Mouse (Mus musculus) C2C12 (cell line): ENCODE measurements at regions not wholly inside any gene's neighbourhood (a gene's known extent, or its start where the extent isn't known, plus 50 kb on each side); places are given as distances from the start of the nearest gene placed in this dataset.

Experiments used
- H3K27me3 ChIP-seq: one replicate; pipeline ENCODE4 v1.6.1; 2011; ENCODE audit not compliant: control insufficient read depth, insufficient read depth, insufficient read length
- H3K36me3 ChIP-seq: one replicate; pipeline ENCODE4 v1.6.1; 2011; ENCODE audit not compliant: control insufficient read depth, insufficient read depth
- H3K4me3 ChIP-seq: one replicate; pipeline ENCODE4 v1.5.1; 2011; ENCODE audit warnings: mild to moderate bottlenecking, control low read depth; ENCODE audit not compliant: poor library complexity, insufficient read depth, severe bottlenecking
- H3K79me2 ChIP-seq: one replicate; pipeline ENCODE4 v1.6.1; 2011; ENCODE audit not compliant: control insufficient read depth, insufficient read depth
- H3K79me3 ChIP-seq: one replicate; pipeline ENCODE4 v1.6.1; 2011; ENCODE audit warnings: low read depth, control low read depth
- H3ac ChIP-seq: one replicate; pipeline ENCODE3; 2011; ENCODE audit warnings: low read depth; ENCODE audit not compliant: control insufficient read depth, insufficient read length
- CEBPB ChIP-seq: IDR thresholded peaks from one replicate; pipeline ENCODE4 v1.6.1; 2011; ENCODE audit warnings: low read depth, mild to moderate bottlenecking, control low read depth, moderate library complexity
- CTCF ChIP-seq: IDR thresholded peaks from one replicate; pipeline ENCODE4 v1.5.1; 2011; ENCODE audit not compliant: control insufficient read depth, insufficient read depth, insufficient read length
- FOSL1 ChIP-seq: IDR thresholded peaks from one replicate; pipeline ENCODE4 v1.8.0; 2011; ENCODE audit warnings: mild to moderate bottlenecking, low read length; ENCODE audit not compliant: poor library complexity, insufficient read depth, severe bottlenecking
- MAX ChIP-seq: IDR thresholded peaks from one replicate; pipeline ENCODE4 v1.6.1; 2011; ENCODE audit warnings: mild to moderate bottlenecking, control low read depth
- MYOD1 ChIP-seq: IDR thresholded peaks from one replicate; pipeline ENCODE4 v1.6.1; 2011; ENCODE audit warnings: low read depth; ENCODE audit not compliant: control insufficient read depth, insufficient read length
- MYOG ChIP-seq: IDR thresholded peaks from one replicate; pipeline ENCODE4 v1.6.1; 2011; ENCODE audit not compliant: control insufficient read depth, insufficient read length; ENCODE audit errors: extremely low read depth
- USF1 ChIP-seq: IDR thresholded peaks from one replicate; pipeline ENCODE4 v1.6.1; 2011; ENCODE audit warnings: low read depth, mild to moderate bottlenecking, control low read depth, moderate library complexity

GRCm38 (mm10) chr15:25510060-25510492, 96.5 kb upstream of the Basp1 start:
- no peak overlapping the region for H3ac ChIP-seq
- TF ChIP-seq FOSL1 (no peak), MAX (no peak)
- H3K36me3 ChIP-seq: no peaks in the 10 kb centered on the region
- no peaks in the 10 kb centered on the region for H3K27me3 ChIP-seq
- H3K79me2 ChIP-seq: no peaks in the 10 kb centered on the region
- H3K4me3 ChIP-seq: no peak overlapping the region
- no peaks in the 10 kb centered on the region for H3K79me3 ChIP-seq

GRCm38 (mm10) chr15:25518025-25518928, 104.0 kb upstream of the Myo10 start:
- H3K27me3 ChIP-seq: no peaks in the 10 kb centered on the region
- no peaks in the 10 kb centered on the region for H3K79me3 ChIP-seq
- H3K4me3 ChIP-seq: no peak overlapping the region
- TF ChIP-seq MYOD1 (peak; percentile 57), CTCF (peak; percentile 1), CEBPB (no peak), USF1 (no peak), FOSL1 (peak; percentile 51), MAX (no peak)
- H3ac ChIP-seq: no peak overlapping the region
- no peaks in the 10 kb centered on the region for H3K79me2 ChIP-seq
- H3K36me3 ChIP-seq: no peaks in the 10 kb centered on the region

GRCm38 (mm10) chr15:25524189-25524588, 98.1 kb upstream of the Myo10 start:
- no peak for TF ChIP-seq MYOD1
- no peak for TF ChIP-seq MAX
- TF ChIP-seq CEBPB: no peak
- H3K79me2 ChIP-seq: no peaks in the 10 kb centered on the region
- H3K36me3 ChIP-seq: no peaks in the 10 kb centered on the region
- H3K27me3 ChIP-seq: no peaks in the 10 kb centered on the region
- H3K79me3 ChIP-seq: no peaks in the 10 kb centered on the region
- no peak overlapping the region for H3K4me3 ChIP-seq
- no peak overlapping the region for H3ac ChIP-seq

GRCm38 (mm10) chr15:25525337-25525736, 97.0 kb upstream of the Myo10 start:
- Histone ChIP-seq H3K36me3 (no peaks in the 10 kb centered on the region), H3K79me2 (no peaks in the 10 kb centered on the region), H3ac (no peak overlapping the region), H3K79me3 (no peaks in the 10 kb centered on the region), H3K27me3 (no peaks in the 10 kb centered on the region), H3K4me3 (no peak overlapping the region)
- no peak for TF ChIP-seq MAX
- no peak for TF ChIP-seq MYOG
- TF ChIP-seq FOSL1: no peak
- no peak for TF ChIP-seq MYOD1
- TF ChIP-seq CTCF: no peak

DNA sequence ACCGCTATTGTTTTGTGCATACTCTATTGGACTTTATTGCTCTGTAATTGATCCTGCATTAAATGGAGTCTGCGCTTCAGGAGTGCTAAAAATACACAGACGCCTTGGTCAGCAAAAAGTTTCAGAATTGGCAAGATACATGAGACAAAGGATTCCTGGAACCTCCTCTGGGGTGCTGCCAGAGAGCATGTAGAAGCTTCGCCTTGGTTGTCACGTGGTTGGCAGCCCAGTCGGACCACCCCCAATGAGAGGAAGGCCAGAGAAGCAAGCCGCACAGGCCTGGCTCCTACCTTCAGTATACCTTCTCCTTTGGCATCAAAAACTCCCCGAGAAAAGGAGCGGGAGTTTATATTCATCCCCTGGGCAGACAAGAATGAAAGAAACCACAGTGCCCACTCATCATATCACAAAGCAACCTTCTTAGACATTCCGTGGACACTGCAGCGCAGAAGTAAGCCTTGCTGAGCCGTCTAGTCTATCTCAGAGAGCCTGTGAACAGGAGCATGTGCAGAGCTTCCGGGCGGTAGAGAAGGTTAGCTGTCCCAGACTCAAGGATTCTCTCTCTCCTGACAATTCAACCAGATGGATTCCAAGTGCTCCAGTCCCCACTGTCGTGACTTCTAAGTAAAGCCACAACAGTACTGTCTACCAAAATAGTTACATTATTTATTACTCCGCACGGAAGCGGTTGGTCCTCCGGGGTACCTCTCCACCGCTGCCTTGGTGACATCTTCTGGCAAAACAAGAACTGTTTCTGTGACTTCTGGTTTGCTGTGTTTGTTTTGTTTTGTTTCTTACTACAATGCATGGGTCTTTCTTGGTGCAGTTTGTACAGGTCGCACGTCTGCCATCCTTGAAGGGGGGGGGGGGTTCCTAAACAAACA, 85.6 kb upstream of the Myo10 start:
- Histone ChIP-seq H3K79me3 (no peaks in the 10 kb centered on the region), H3ac (no peak overlapping the region), H3K79me2 (no peaks in the 10 kb centered on the region), H3K27me3 (no peaks in the 10 kb centered on the region), H3K36me3 (no peaks in the 10 kb centered on the region), H3K4me3 (no peak overlapping the region)
- no peak for TF ChIP-seq USF1
- TF ChIP-seq MYOD1: no peak
- TF ChIP-seq MYOG: no peak
- TF ChIP-seq CEBPB: no peak
- no peak for TF ChIP-seq FOSL1
- TF ChIP-seq CTCF: no peak
- TF ChIP-seq MAX: no peak
